Mouse (Mus musculus): ENCODE results near the gene Bcl7a. TPM values are rescaled to one million over a fixed set of nuclear protein-coding genes. Genes with fewer than 3 reads are reported as not detected.

Bcl7a gene
- polyA plus RNA-seq, 1 experiment from 2014 or later = 6.6 TPM

GRCm38 (mm10) chr5:123310221-123310620 is 33.4 kb upstream of the Bcl7a start:
- Histone ChIP-seq H3K27ac (no peak overlapping the region), H3K4me1 (replicated peaks) (no peaks in the 10 kb centered on the region), H3K27me3 (no peaks in the 10 kb centered on the region), H3K4me2 (no peak overlapping the region), H3K9me3 (replicated peaks) (no peaks in the 10 kb centered on the region), H3K36me3 (no peaks in the 10 kb centered on the region), H3K9ac (no peak overlapping the region), H3K4me3 (replicated peaks) (no peak overlapping the region)
- ATAC-seq (ENCODE audit: low read depth) (no peak), DNase-seq (no peak)
- 61% methylated on average over 7 of the region's 7 CpGs for WGBS (ENCODE audit: insufficient replicate concordance)

DNA sequence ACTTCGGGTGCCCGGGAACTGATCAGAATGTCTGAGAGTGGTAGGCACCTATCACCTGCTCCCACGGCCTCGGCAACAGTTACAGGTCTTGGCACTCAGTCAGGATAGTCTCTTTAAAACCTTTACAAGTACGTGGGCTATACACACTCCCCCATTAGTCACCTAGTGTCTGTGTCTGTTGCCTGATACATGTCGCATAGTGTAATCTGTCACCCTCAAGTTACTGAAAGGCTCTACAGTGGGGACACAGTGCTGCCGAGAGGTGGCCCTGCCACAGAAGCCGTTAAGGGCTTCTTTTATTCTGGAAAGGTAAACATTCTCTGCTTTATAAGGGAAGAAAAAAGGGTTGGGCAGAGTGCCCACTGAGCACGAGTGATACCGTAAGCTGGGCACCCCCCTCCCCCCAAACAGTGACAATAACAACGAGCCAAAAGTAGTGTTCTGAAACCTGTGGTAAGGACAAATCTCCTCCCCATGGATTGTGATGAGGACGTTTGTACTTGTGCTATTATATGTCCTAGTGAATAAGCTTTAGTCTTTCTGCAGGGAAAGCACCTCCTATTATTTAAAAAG is 30.5 kb upstream of the Bcl7a start:
- ATAC-seq (ENCODE audit: low read depth) (no peak), DNase-seq (no peak)
- no peak overlapping the region for H3K27ac ChIP-seq
- no peak overlapping the region for H3K4me2 ChIP-seq
- WGBS (ENCODE audit: insufficient replicate concordance) = 66% methylated on average over 12 of the region's 12 CpGs
- no peaks in the 10 kb centered on the region for H3K9me3 ChIP-seq (replicated peaks)
- H3K4me1 ChIP-seq (replicated peaks) = peaks cover 3% of the 10 kb centered on the region; the same call in 1 of the 2 replicates
- H3K4me3 ChIP-seq (replicated peaks) = no peak overlapping the region
- no peaks in the 10 kb centered on the region for H3K27me3 ChIP-seq
- no peak overlapping the region for H3K9ac ChIP-seq
- no peaks in the 10 kb centered on the region for H3K36me3 ChIP-seq

GRCm38 (mm10) chr5:123313851-123314380 is 29.7 kb upstream of the Bcl7a start:
- Histone ChIP-seq H3K36me3 (no peaks in the 10 kb centered on the region), H3K4me1 (replicated peaks) (peaks cover 9% of the 10 kb centered on the region), H3K4me2 (no peak overlapping the region), H3K27ac (no peak overlapping the region), H3K9me3 (replicated peaks) (no peaks in the 10 kb centered on the region), H3K4me3 (replicated peaks) (no peak overlapping the region), H3K27me3 (no peaks in the 10 kb centered on the region), H3K9ac (no peak overlapping the region)
- ATAC-seq (ENCODE audit: low read depth) = no peak
- 50% methylated on average over 11 of the region's 11 CpGs for WGBS (ENCODE audit: insufficient replicate concordance)
- no peak for DNase-seq

DNA sequence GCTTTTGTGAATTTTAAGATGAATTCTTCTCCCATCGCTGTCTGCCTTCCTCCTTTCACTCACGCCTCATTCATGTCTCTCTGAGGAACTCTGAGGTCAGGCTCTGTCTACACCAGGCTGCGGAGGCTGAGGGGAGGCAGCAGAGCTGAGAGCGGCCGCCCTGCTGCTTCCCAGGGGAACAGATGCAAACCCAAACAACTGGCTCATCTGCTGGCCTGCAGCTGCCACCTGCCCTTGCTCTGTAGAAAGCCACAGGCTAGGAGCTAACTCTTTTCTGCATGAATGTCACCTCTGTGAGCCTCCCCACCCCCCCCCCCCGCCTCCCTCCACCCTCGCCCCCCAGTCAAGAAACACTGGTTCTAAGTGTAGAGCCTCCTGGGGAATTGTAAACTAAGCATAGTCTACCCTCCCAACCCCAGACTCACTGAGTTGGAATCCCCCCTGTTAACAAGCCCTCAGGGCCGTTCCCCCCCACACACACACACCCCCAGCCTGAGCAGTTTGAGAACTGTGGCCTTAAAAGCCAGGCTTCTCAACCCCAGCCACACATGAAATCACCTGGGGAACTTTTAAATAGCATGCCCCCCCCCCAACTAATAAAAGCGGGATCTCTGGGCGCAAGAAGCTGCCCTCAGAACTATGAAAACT is 28.3 kb upstream of the Bcl7a start:
- Histone ChIP-seq H3K4me1 (replicated peaks) (peaks cover 10% of the 10 kb centered on the region), H3K36me3 (no peaks in the 10 kb centered on the region), H3K27me3 (no peaks in the 10 kb centered on the region), H3K9ac (no peak overlapping the region), H3K27ac (no peak overlapping the region), H3K9me3 (replicated peaks) (no peaks in the 10 kb centered on the region), H3K4me2 (no peak overlapping the region), H3K4me3 (replicated peaks) (no peak overlapping the region)
- ATAC-seq (ENCODE audit: low read depth) = no peak
- WGBS (ENCODE audit: insufficient replicate concordance) = 68% methylated on average over 10 of the region's 10 CpGs
- DNase-seq = no peak

GRCm38 (mm10) chr5:123317992-123318391 is 25.6 kb upstream of the Bcl7a start:
- no peaks in the 10 kb centered on the region for H3K27me3 ChIP-seq

DNA sequence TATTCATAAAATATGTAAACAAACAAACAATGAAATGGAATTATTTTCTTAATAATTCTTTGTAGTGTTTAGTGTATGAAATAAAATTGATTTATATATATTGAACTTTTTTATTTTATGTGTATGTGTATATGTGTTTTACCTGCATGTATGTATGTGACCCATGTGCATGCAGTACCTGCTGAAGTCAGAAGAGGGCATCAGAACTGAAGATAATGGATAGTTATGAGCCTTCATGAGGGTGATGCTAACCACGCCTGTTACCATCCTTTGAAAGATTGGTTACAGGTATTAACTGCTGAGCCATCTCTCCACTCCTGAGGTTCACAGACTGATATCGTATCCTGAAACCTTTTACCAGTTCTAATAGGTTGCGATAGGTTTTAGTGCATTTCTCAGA is 23.5 kb upstream of the Bcl7a start:
- H3K9ac ChIP-seq = no peak overlapping the region
- 0 out of 2 replicates have a peak, but pooled peaks cover 3% of the 10 kb centered on the region for H3K9me3 ChIP-seq (replicated peaks)
- no peak overlapping the region for H3K27ac ChIP-seq
- H3K27me3 ChIP-seq = no peaks in the 10 kb centered on the region
- no peak overlapping the region for H3K4me2 ChIP-seq
- no peak overlapping the region for H3K4me3 ChIP-seq (replicated peaks)
- peaks cover 10% of the 10 kb centered on the region for H3K4me1 ChIP-seq (replicated peaks)
- WGBS (ENCODE audit: insufficient replicate concordance) = 88% methylated on average over 3 of the region's 3 CpGs
- ATAC-seq (ENCODE audit: low read depth) (no peak), DNase-seq (no peak)
- H3K36me3 ChIP-seq = no peaks in the 10 kb centered on the region

More at GRCm38 (mm10) chr5:123317992-123318391, 25.6 kb upstream of the Bcl7a start:
- Histone ChIP-seq H3K4me1 (replicated peaks) (peaks cover 10% of the 10 kb centered on the region), H3K36me3 (no peaks in the 10 kb centered on the region), H3K4me2 (peak overlapping the region; percentile 59), H3K4me3 (replicated peaks) (peak overlapping the region; percentile 50), H3K27ac (no peak overlapping the region), H3K9me3 (replicated peaks) (0 out of 2 replicates have a peak, but pooled peaks cover 3% of the 10 kb centered on the region), H3K9ac (peak overlapping the region; percentile 38)
- DNase-seq (no peak), ATAC-seq (ENCODE audit: low read depth) (no peak)
- WGBS (ENCODE audit: insufficient replicate concordance) = 20% methylated on average over 6 of the region's 6 CpGs

GRCm38 (mm10) chr5:123324242-123324641 is 19.4 kb upstream of the Bcl7a start:
- no peak for DNase-seq

DNA sequence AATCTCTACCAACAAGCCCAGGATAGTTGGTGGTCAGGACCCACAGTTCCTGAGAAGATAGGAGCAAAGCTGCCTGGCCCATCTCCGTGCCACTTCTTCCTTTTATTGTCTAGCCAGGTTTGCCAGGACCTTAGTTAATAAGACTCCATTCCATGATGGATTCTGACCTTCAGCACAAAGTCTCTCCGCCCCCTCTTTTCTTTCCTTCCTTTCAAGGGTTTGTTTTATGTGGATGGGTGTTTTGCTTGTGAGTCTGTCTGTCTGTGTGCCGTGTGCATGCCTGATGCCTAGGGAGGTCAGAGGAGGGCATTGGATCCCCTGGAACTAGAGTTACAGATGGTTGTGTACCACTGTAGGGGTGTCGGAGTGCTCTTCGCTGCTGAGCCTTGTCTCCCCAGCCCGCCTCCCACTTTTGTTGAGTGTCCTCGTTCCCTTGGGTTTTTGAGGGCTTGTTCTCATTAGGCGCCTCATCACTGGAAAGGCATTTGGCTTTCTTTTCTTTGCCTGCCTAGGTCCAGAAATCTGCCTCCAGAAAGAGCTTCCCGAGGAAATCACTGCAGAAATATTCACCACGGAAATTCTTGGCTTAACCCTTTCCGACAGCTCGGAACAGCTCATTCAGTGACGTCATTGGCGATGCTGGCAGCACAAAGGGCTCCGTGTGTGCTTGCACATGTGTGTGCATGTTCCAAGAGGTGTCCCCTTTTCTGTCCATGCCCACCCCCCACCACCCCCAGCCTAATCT is 17.5 kb upstream of the Bcl7a start:
- Histone ChIP-seq H3K9me3 (replicated peaks) (0 out of 2 replicates have a peak, but pooled peaks cover 3% of the 10 kb centered on the region), H3K4me3 (replicated peaks) (no peak overlapping the region), H3K4me2 (no peak overlapping the region), H3K9ac (no peak overlapping the region), H3K36me3 (no peaks in the 10 kb centered on the region), H3K4me1 (replicated peaks) (no peaks in the 10 kb centered on the region; the same call in 1 of the 2 replicates), H3K27ac (no peak overlapping the region), H3K27me3 (peaks cover 4% of the 10 kb centered on the region; the same call in 1 of the 2 replicates)
- WGBS (ENCODE audit: insufficient replicate concordance) = 73% methylated on average over 15 of the region's 15 CpGs
- DNase-seq (no peak), ATAC-seq (ENCODE audit: low read depth) (no peak)

More at GRCm38 (mm10) chr5:123324242-123324641, 19.4 kb upstream of the Bcl7a start:
- ATAC-seq (ENCODE audit: low read depth) = no peak
- 66% methylated on average over 15 of the region's 15 CpGs for WGBS (ENCODE audit: insufficient replicate concordance)
- Histone ChIP-seq H3K27me3 (peaks cover 4% of the 10 kb centered on the region; the same call in 1 of the 2 replicates), H3K4me1 (replicated peaks) (no peaks in the 10 kb centered on the region; the same call in 1 of the 2 replicates), H3K27ac (no peak overlapping the region), H3K4me2 (no peak overlapping the region), H3K9me3 (replicated peaks) (0 out of 2 replicates have a peak, but pooled peaks cover 3% of the 10 kb centered on the region), H3K9ac (no peak overlapping the region), H3K36me3 (no peaks in the 10 kb centered on the region), H3K4me3 (replicated peaks) (no peak overlapping the region)

DNA sequence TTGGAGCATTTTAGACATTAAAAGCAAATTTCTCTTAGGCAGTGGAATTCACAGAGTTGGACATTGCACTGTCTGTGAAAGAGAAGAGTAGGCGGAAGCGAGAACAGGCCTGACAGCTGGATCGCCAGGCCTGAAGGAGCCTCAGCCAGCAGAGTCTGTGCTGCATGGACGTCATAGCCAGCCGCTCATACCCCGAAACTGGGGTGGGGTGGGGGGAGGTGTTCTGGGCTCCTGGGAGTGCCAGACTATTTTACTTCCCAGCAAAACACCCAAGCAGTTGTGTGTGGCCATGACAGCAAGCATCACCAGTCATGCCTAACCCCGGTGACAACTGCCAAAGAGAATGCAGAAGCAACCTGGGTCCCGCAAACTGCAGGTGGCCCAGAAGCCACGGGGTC is 16.9 kb upstream of the Bcl7a start:
- WGBS (ENCODE audit: insufficient replicate concordance) = 70% methylated on average over 9 of the region's 9 CpGs
- H3K36me3 ChIP-seq = no peaks in the 10 kb centered on the region
- no peak overlapping the region for H3K4me2 ChIP-seq
- no peaks in the 10 kb centered on the region; the same call in 1 of the 2 replicates for H3K4me1 ChIP-seq (replicated peaks)
- H3K27ac ChIP-seq = no peak overlapping the region
- no peak overlapping the region for H3K4me3 ChIP-seq (replicated peaks)
- DNase-seq (no peak), ATAC-seq (ENCODE audit: low read depth) (no peak)
- H3K27me3 ChIP-seq = peaks cover 4% of the 10 kb centered on the region; the same call in 1 of the 2 replicates
- H3K9me3 ChIP-seq (replicated peaks) = no peaks in the 10 kb centered on the region
- no peak overlapping the region for H3K9ac ChIP-seq

GRCm38 (mm10) chr5:123327686-123328085 is 15.9 kb upstream of the Bcl7a start:
- H3K4me2 ChIP-seq = no peak overlapping the region
- WGBS (ENCODE audit: insufficient replicate concordance) = 68% methylated on average over 8 of the region's 8 CpGs
- no peak for ATAC-seq (ENCODE audit: low read depth)

GRCm38 (mm10) chr5:123333566-123333965 is 10.1 kb upstream of the Bcl7a start:
- Histone ChIP-seq H3K27me3 (no peaks in the 10 kb centered on the region), H3K36me3 (no peaks in the 10 kb centered on the region)

More at GRCm38 (mm10) chr5:123327686-123328085, 15.9 kb upstream of the Bcl7a start:
- peaks cover 4% of the 10 kb centered on the region; the same call in 1 of the 2 replicates for H3K27me3 ChIP-seq
- H3K4me3 ChIP-seq (replicated peaks) = no peak overlapping the region
- DNase-seq = no peak
- no peak overlapping the region for H3K27ac ChIP-seq
- H3K9ac ChIP-seq = no peak overlapping the region
- no peaks in the 10 kb centered on the region; the same call in 1 of the 2 replicates for H3K4me1 ChIP-seq (replicated peaks)
- H3K36me3 ChIP-seq = no peaks in the 10 kb centered on the region
- no peaks in the 10 kb centered on the region for H3K9me3 ChIP-seq (replicated peaks)

More at GRCm38 (mm10) chr5:123333566-123333965, 10.1 kb upstream of the Bcl7a start:
- no peak overlapping the region for H3K27ac ChIP-seq
- no peak for ATAC-seq (ENCODE audit: low read depth)
- no peak overlapping the region for H3K4me2 ChIP-seq
- no peaks in the 10 kb centered on the region for H3K9me3 ChIP-seq (replicated peaks)
- no peak overlapping the region for H3K9ac ChIP-seq
- 77% methylated on average over 6 of the region's 6 CpGs for WGBS (ENCODE audit: insufficient replicate concordance)
- no peak overlapping the region for H3K4me3 ChIP-seq (replicated peaks)
- peaks cover 3% of the 10 kb centered on the region; the same call in 1 of the 2 replicates for H3K4me1 ChIP-seq (replicated peaks)
- DNase-seq = no peak
